Mouse (Mus musculus): ENCODE results near the gene Vps13d.

- TF ChIP-seq CTCF (conservative IDR thresholded peaks at IDR 0.05 in 1 of 2, IDR thresholded peaks at IDR 0.05 in 1 of 2; ENCODE audit: low read depth in 2 of 2, low read length in 2 of 2): no peak
- TF ChIP-seq POLR2A (IDR thresholded peaks at IDR 0.05; ENCODE audit: low read depth, low read length): no peak
- TF ChIP-seq CHD2 (IDR thresholded peaks at IDR 0.05; ENCODE audit: low read length): no peak
- no peak for TF ChIP-seq ZC3H11A (IDR thresholded peaks at IDR 0.05; ENCODE audit: low read depth, low read length)
- TF ChIP-seq MAX (IDR thresholded peaks at IDR 0.05; ENCODE audit: low read length): no peak
- TF ChIP-seq ELF1 (IDR thresholded peaks at IDR 0.05; ENCODE audit: low read depth, low read length): no peak
- no peak for TF ChIP-seq MAFK (IDR thresholded peaks at IDR 0.05; ENCODE audit: insufficient replicate concordance, low read length)
- TF ChIP-seq NRF1 (IDR thresholded peaks at IDR 0.05; ENCODE audit: low read depth, low read length): no peak
- TF ChIP-seq SIN3A (IDR thresholded peaks at IDR 0.05; ENCODE audit: low read length): no peak
- TF ChIP-seq USF1 (IDR thresholded peaks at IDR 0.05; ENCODE audit: low read depth, low read length): no peak
- no peak for TF ChIP-seq TBP (conservative IDR thresholded peaks at IDR 0.05; ENCODE audit: low read depth, low read length)
- no peak for TF ChIP-seq NELFE (IDR thresholded peaks at IDR 0.05; ENCODE audit: low read depth, low read length)
These were observed 252.4 kb downstream of the Vps13d start for GRCm38 (mm10) chr4:144942433-144942832.

All from CH12.LX (cell line).